Mouse (Mus musculus) ES-Bruce4 (cell line): ENCODE data around the gene Frs3. TPM values are rescaled to one million over a fixed set of nuclear protein-coding genes. Genes with fewer than 3 reads are reported as not detected.

ENCODE experiments used
- H3K27ac ChIP-seq: 2 replicates; pipeline ENCODE4 v1.5.1; 2012; ENCODE audit warnings: low read length, inconsistent platforms; ENCODE audit not compliant: insufficient read depth
- H3K27me3 ChIP-seq: 2 replicates; pipeline ENCODE4 v1.6.1; 2012; ENCODE audit warnings: mild to moderate bottlenecking, low read length, inconsistent platforms; ENCODE audit not compliant: control insufficient read depth, poor library complexity, insufficient read depth, severe bottlenecking
- H3K36me3 ChIP-seq: 2 replicates; pipeline ENCODE4 v1.6.1; 2012; ENCODE audit warnings: inconsistent platforms, mild to moderate bottlenecking, low read length, moderate library complexity; ENCODE audit not compliant: control insufficient read depth, poor library complexity, insufficient read depth, severe bottlenecking
- H3K4me1 ChIP-seq: one replicate; pipeline ENCODE4 v1.8.1; 2011; ENCODE audit warnings: low read length; ENCODE audit not compliant: control insufficient read depth, insufficient read depth
- H3K4me3 ChIP-seq: 2 replicates; pipeline ENCODE4 v1.5.1; 2011; ENCODE audit warnings: low read depth, mild to moderate bottlenecking, low read length
- H3K9ac ChIP-seq: 2 replicates; pipeline ENCODE4 v1.6.1; 2012; ENCODE audit warnings: low read depth, mild to moderate bottlenecking, inconsistent platforms; ENCODE audit not compliant: poor library complexity, severe bottlenecking
- H3K9me3 ChIP-seq: replicated peaks from 2 replicates; pipeline ENCODE4 v1.6.1; 2012; ENCODE audit warnings: mild to moderate bottlenecking, low read length, inconsistent platforms; ENCODE audit not compliant: control insufficient read depth, poor library complexity, insufficient read depth, severe bottlenecking
- CTCF ChIP-seq: IDR thresholded peaks from one replicate; pipeline ENCODE4 v1.8.1; 2011; ENCODE audit warnings: low read depth, low read length
- EP300 ChIP-seq: IDR thresholded peaks from 2 replicates; pipeline ENCODE4 v1.6.1; 2011; ENCODE audit warnings: low read depth, low read length; ENCODE audit not compliant: insufficient read depth
- POLR2A ChIP-seq: IDR thresholded peaks from one replicate; pipeline ENCODE4 v1.8.1; 2011; ENCODE audit warnings: low read length; ENCODE audit not compliant: insufficient read depth
- polyA plus RNA-seq: library from polyadenylated mRNA; stranded (reverse); fragments of >200 nt; gene quantifications from 2 replicates; pipeline ENCODE4 v1.2.4, GENCODE M21; 2011; ENCODE audit warnings: low read depth; ENCODE audit not compliant: missing spikeins, insufficient read depth, insufficient read length

Gene Frs3
- polyA plus RNA-seq, 1 experiment: 14.0 TPM

- Histone ChIP-seq H3K36me3 (no peaks in the 10 kb centered on the region), H3K4me1 (peaks cover 7% of the 10 kb centered on the region), H3K9me3 (no peaks in the 10 kb centered on the region), H3K4me3 (no peak overlapping the region), H3K27ac (peak overlapping the region; percentile 84; the same call in 1 of the 2 replicates), H3K9ac (no peak overlapping the region), H3K27me3 (no peaks in the 10 kb centered on the region)
- peak; percentile 12 for TF ChIP-seq CTCF
- no peak for TF ChIP-seq POLR2A
Measured at GRCm38 (mm10) chr17:47740186-47740585, 51.4 kb downstream of the Frs3 start.

DNA sequence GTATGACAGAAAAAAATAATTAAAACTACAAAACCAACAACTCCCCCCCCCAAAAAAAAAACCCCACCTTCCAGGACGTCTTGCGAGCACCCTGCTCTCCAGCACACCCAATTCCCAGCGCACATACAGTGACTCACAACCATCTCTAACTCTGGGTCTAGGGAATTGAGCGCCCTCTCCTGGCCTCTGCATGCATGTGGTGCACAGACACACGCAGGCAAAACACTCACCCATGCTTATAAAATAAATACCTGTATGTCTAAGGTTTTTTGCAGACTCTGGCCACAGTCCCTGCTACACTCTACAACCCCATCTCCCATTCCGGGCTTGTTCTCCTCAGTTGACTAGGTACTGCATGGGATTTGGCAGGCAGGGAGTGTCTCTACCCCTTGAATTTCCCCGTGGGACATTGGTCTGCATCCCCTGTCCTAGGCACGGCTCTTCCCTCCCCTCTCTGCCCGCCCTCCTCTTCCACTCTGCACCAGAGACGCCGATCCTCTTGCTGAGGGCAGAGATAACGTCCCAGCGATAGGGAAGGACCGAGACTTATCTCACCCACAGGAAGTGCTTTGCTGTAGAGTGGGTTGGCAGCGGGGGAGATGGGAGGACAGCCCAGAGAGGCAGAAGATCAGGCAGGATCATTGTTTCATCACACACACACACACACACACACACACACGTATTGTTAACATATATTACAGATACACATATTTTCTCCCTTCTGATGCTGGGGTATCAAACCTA is 54.3 kb downstream of the Frs3 start:
- TF ChIP-seq CTCF (peak; percentile 76), EP300 (no peak)
- Histone ChIP-seq H3K4me3 (no peak overlapping the region), H3K27me3 (no peaks in the 10 kb centered on the region), H3K36me3 (no peaks in the 10 kb centered on the region), H3K4me1 (peaks cover 6% of the 10 kb centered on the region), H3K27ac (no peak overlapping the region), H3K9ac (no peak overlapping the region), H3K9me3 (no peaks in the 10 kb centered on the region)

GRCm38 (mm10) chr17:47744086-47744485 is 55.3 kb downstream of the Frs3 start:
- Histone ChIP-seq H3K27ac (no peak overlapping the region), H3K27me3 (no peaks in the 10 kb centered on the region)
- TF ChIP-seq POLR2A (no peak), CTCF (no peak), EP300 (no peak)

GRCm38 (mm10) chr17:47744746-47745368 is 56.0 kb downstream of the Frs3 start:
- H3K27me3 ChIP-seq: no peaks in the 10 kb centered on the region
- TF ChIP-seq POLR2A (no peak), CTCF (peak; percentile 42)
- H3K4me3 ChIP-seq: no peak overlapping the region
- H3K9me3 ChIP-seq: no peaks in the 10 kb centered on the region
- H3K9ac ChIP-seq: no peak overlapping the region
- no peak overlapping the region for H3K27ac ChIP-seq
- no peaks in the 10 kb centered on the region for H3K36me3 ChIP-seq
- peaks cover 3% of the 10 kb centered on the region for H3K4me1 ChIP-seq

More at GRCm38 (mm10) chr17:47744086-47744485, 55.3 kb downstream of the Frs3 start:
- H3K9ac ChIP-seq: no peak overlapping the region
- no peaks in the 10 kb centered on the region for H3K9me3 ChIP-seq
- H3K4me1 ChIP-seq: peaks cover 6% of the 10 kb centered on the region
- H3K36me3 ChIP-seq: no peaks in the 10 kb centered on the region
- H3K4me3 ChIP-seq: no peak overlapping the region

DNA sequence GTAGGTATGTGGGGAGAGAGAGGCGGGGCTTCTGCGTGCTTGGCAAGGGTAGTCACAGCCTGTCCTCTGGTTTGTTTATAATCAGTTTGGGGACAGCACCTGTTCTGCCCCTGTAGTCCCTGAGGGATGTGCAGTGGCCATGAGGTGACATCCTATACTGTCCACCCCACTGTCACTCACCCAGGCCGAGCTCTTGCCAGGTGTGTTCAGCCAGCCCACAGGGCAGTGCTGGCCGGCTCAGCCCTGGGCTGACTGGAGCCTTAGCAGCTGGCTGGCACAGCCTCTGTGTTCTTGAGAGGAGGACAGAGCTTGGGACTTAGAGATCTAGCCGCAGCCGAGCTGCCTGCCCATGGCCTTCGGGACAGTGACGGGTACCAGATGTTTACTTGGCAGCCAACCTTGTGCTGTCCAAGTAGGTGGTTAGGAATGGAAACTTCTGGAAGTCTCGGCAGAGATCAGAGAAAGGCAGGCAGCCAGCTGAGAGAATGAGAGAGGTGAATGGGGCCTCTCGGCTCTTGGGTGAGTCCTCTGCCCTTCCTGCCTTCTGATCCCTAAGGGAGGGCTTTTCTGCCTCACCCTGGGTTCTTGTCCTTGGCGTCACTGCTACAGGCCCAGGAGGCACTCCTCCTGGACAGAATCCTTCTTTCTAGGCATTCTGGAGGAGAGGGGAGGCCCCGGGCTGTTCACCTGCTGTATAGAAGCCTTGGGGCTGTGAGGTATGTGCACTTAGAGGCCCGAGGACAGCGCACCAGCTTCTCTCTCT is 60.1 kb downstream of the Frs3 start:
- no peaks in the 10 kb centered on the region for H3K27me3 ChIP-seq
- no peak overlapping the region for H3K27ac ChIP-seq
- no peak overlapping the region for H3K4me3 ChIP-seq

GRCm38 (mm10) chr17:47749626-47750025 is 60.8 kb downstream of the Frs3 start:
- no peak for TF ChIP-seq EP300
- no peak for TF ChIP-seq CTCF
- TF ChIP-seq POLR2A: no peak
- Histone ChIP-seq H3K4me3 (no peak overlapping the region), H3K9me3 (no peaks in the 10 kb centered on the region), H3K27me3 (no peaks in the 10 kb centered on the region), H3K27ac (no peak overlapping the region), H3K9ac (no peak overlapping the region), H3K4me1 (no peaks in the 10 kb centered on the region), H3K36me3 (no peaks in the 10 kb centered on the region)

More for the DNA sequence above, 60.1 kb downstream of the Frs3 start:
- Histone ChIP-seq H3K36me3 (no peaks in the 10 kb centered on the region), H3K9me3 (no peaks in the 10 kb centered on the region), H3K4me1 (no peaks in the 10 kb centered on the region), H3K9ac (no peak overlapping the region)
- TF ChIP-seq EP300: no peak
- TF ChIP-seq POLR2A: no peak
- TF ChIP-seq CTCF: no peak
